Mouse (Mus musculus) granulocyte monocyte progenitor cell, adult 5-6 weeks (primary cell): ENCODE measurements around the gene Cd300lb. TPM values are rescaled to one million over a fixed set of nuclear protein-coding genes. Genes with fewer than 3 reads are reported as not detected.

Experiments
- ATAC-seq: replicated peaks from 2 replicates; pipeline ENCODE4 v1.8.0; 2016; ENCODE audit warnings: mild to moderate bottlenecking, moderate TSS enrichment, inconsistent platforms; ENCODE audit not compliant: poor library complexity, severe bottlenecking
- total RNA-seq, 2 experiments: library from RNA; stranded (forward) in 1 of 2; stranded (reverse) in 1 of 2; fragments of 200-712, 200-1000 nt in 1 of 2; fragments of >200 nt in 1 of 2; fragmentation: Nextera tagmentation in 1 of 2; gene quantifications; 2 replicates each; pipeline ENCODE4 v1.2.3; 2014 to 2017

The Cd300lb gene
- total RNA-seq, 2 experiments from 2014 or later: 17.7 to 25.9 TPM

GRCm38 (mm10) chr11:114884380-114885100 lies 49.6 kb downstream of the Cd300lb start:
- ATAC-seq: peak; percentile 72

- ATAC-seq: no peak
These were observed 50.9 kb downstream of the Cd300lb start for GRCm38 (mm10) chr11:114883251-114883789.

GRCm38 (mm10) chr11:114880589-114880988 lies 53.6 kb downstream of the Cd300lb start:
- peak; percentile 26 for ATAC-seq

- ATAC-seq: no peak
These were observed 54.0 kb downstream of the Cd300lb start for GRCm38 (mm10) chr11:114880185-114880584.

GRCm38 (mm10) chr11:114879666-114880065 lies 54.5 kb downstream of the Cd300lb start:
- peak; percentile 81 for ATAC-seq

GRCm38 (mm10) chr11:114877145-114877544 lies 57.0 kb downstream of the Cd300lb start:
- ATAC-seq: no peak

GRCm38 (mm10) chr11:114876621-114877020 lies 57.6 kb downstream of the Cd300lb start:
- ATAC-seq: no peak

- no peak for ATAC-seq
These were observed 58.0 kb downstream of the Cd300lb start for GRCm38 (mm10) chr11:114876176-114876575.

GRCm38 (mm10) chr11:114875301-114875801 lies 58.8 kb downstream of the Cd300lb start:
- ATAC-seq: no peak

GRCm38 (mm10) chr11:114874226-114875145 lies 59.7 kb downstream of the Cd300lb start:
- no peak for ATAC-seq

- ATAC-seq: no peak
These were observed 61.0 kb downstream of the Cd300lb start for GRCm38 (mm10) chr11:114873022-114873817.

Other genes starting within 250 kb of the Cd300lb start
- gene Dnaic2, start 207.0 kb downstream of the Cd300lb start, total RNA-seq (2014; fragmentation: Nextera tagmentation): not detected in 2 replicates
- gene Dnaic2, start 207.0 kb downstream of the Cd300lb start, total RNA-seq (2017): not detected in 2 replicates
- 1.3 TPM in 1 of 2 replicates, not detected in the other for gene Kif19a, start 169.0 kb downstream of the Cd300lb start, total RNA-seq (2014; fragmentation: Nextera tagmentation)
- gene Kif19a, start 169.0 kb downstream of the Cd300lb start, total RNA-seq (2017): not detected in 2 replicates
- 0.54 TPM in 1 of 2 replicates, not detected in the other for gene Btbd17, start 138.4 kb downstream of the Cd300lb start, total RNA-seq (2014; fragmentation: Nextera tagmentation)
- gene Btbd17, start 138.4 kb downstream of the Cd300lb start, total RNA-seq (2017): not detected in 2 replicates
- not detected in 2 replicates for gene Gpr142, start 135.5 kb downstream of the Cd300lb start, total RNA-seq (2014; fragmentation: Nextera tagmentation)
- gene Gpr142, start 135.5 kb downstream of the Cd300lb start, total RNA-seq (2017): not detected in 2 replicates
- gene Gprc5c, start 83.2 kb downstream of the Cd300lb start, total RNA-seq (2014; fragmentation: Nextera tagmentation): not detected in 2 replicates
- not detected in 2 replicates for gene Gprc5c, start 83.2 kb downstream of the Cd300lb start, total RNA-seq (2017)
- gene Cd300a, start 44.3 kb downstream of the Cd300lb start, total RNA-seq (2014; fragmentation: Nextera tagmentation): 11.4 and 12.6 TPM in 2 replicates
- gene Cd300a, start 44.3 kb downstream of the Cd300lb start, total RNA-seq (2017): 14.3 and 20.8 TPM in 2 replicates
- gene Cd300c, start 34.8 kb upstream of the Cd300lb start, total RNA-seq (2014; fragmentation: Nextera tagmentation): not detected in 2 replicates
- gene Cd300c, start 34.8 kb upstream of the Cd300lb start, total RNA-seq (2017): not detected in 2 replicates
- not detected in 2 replicates for gene Cd300ld, start 55.5 kb upstream of the Cd300lb start, total RNA-seq (2014; fragmentation: Nextera tagmentation)
- gene Cd300ld, start 55.5 kb upstream of the Cd300lb start, total RNA-seq (2017): 0.10 and 1.2 TPM in 2 replicates
- 1.1 and 2.2 TPM in 2 replicates for gene Cd300c2, start 67.5 kb upstream of the Cd300lb start, total RNA-seq (2014; fragmentation: Nextera tagmentation)
- gene Cd300c2, start 67.5 kb upstream of the Cd300lb start, total RNA-seq (2017): 0.60 and 1.3 TPM in 2 replicates
- not detected in 2 replicates for gene Cd300ld2, start 81.8 kb upstream of the Cd300lb start, total RNA-seq (2014; fragmentation: Nextera tagmentation)
- gene Cd300ld2, start 81.8 kb upstream of the Cd300lb start, total RNA-seq (2017): not detected in 2 replicates
- not detected in 2 replicates for gene Cd300ld4, start 92.6 kb upstream of the Cd300lb start, total RNA-seq (2014; fragmentation: Nextera tagmentation)
- not detected in 2 replicates for gene Cd300ld4, start 92.6 kb upstream of the Cd300lb start, total RNA-seq (2017)
- not detected in 2 replicates for gene Cd300ld5, start 103.4 kb upstream of the Cd300lb start, total RNA-seq (2014; fragmentation: Nextera tagmentation)
- not detected in 2 replicates for gene Cd300ld5, start 103.4 kb upstream of the Cd300lb start, total RNA-seq (2017)
- not detected in 2 replicates for gene Cd300ld3, start 114.0 kb upstream of the Cd300lb start, total RNA-seq (2014; fragmentation: Nextera tagmentation)
- not detected in 2 replicates for gene Cd300ld3, start 114.0 kb upstream of the Cd300lb start, total RNA-seq (2017)
- not detected in 2 replicates for gene Cd300e, start 127.8 kb upstream of the Cd300lb start, total RNA-seq (2014; fragmentation: Nextera tagmentation)
- gene Cd300e, start 127.8 kb upstream of the Cd300lb start, total RNA-seq (2017): not detected in 2 replicates
- 6.5 and 15.1 TPM in 2 replicates for gene Rab37, start 157.0 kb upstream of the Cd300lb start, total RNA-seq (2014; fragmentation: Nextera tagmentation)
- gene Rab37, start 157.0 kb upstream of the Cd300lb start, total RNA-seq (2017): 7.1 and 10.0 TPM in 2 replicates
- not detected in 2 replicates for gene Cd300lf, start 199.6 kb upstream of the Cd300lb start, total RNA-seq (2014; fragmentation: Nextera tagmentation)
- 0.46 and 2.8 TPM in 2 replicates for gene Cd300lf, start 199.6 kb upstream of the Cd300lb start, total RNA-seq (2017)
- 37.4 and 55.9 TPM in 2 replicates for gene Slc9a3r1, start 229.0 kb upstream of the Cd300lb start, total RNA-seq (2014; fragmentation: Nextera tagmentation)
- gene Slc9a3r1, start 229.0 kb upstream of the Cd300lb start, total RNA-seq (2017): 48.2 and 50.3 TPM in 2 replicates